ENCODE assay signal across 20 mouse cellular contexts in the genomic region with DNA sequence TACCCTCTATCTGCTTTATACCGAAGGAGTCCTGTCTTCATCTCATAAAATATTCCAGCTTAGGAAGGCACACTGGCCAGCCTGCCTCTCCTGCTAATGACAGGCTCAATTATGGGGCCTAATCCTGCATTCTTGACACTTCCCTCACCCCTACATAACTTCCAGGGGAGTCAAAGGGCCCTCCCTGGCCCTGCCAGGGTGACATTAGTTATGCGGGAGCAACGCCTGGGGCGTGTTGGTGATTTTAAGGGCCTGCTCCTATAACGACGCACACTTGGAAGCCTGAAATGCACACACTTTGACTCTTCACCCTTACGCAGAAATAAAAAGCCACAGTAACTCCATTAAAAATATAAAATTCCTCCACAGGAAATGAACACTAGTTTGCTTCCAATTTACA.
A peak's percentile ranks its signal among the peaks of the same experiment; 100 is the strongest.
DNase-seq lines count a peak whose midpoint lies in the region; ATAC-seq and TF ChIP-seq lines count a peak whose summit lies in the region.
"Had no signal": no experiment of that assay in that cellular context is flagged by ENCODE, and none has a peak within 500 bp of the region (broad histone marks: within the 10 kb centered on the region; RNA-seq: fewer than 3 reads in every experiment).

No protein-coding gene starts in this region.

- 21% methylated on average over 7 of the region's 7 CpGs for WGBS in kidney, embryonic 15.5 days
- WGBS in kidney, adult 2 months = 52% methylated on average over 7 of the region's 7 CpGs
- WGBS in embryonic facial prominence, embryonic 13.5 days = 15% methylated on average over 7 of the region's 7 CpGs
- WGBS in midbrain, embryonic 12.5 days = 19% methylated on average over 7 of the region's 7 CpGs

- no peak overlapping the region for H3K4me2 ChIP-seq in kidney, embryonic 15.5 days
- H3K4me2 ChIP-seq in embryonic facial prominence, embryonic 13.5 days = no peak overlapping the region
- H3K4me2 ChIP-seq in midbrain, embryonic 12.5 days (replicated peaks) = no peak overlapping the region
- H3K4me2 ChIP-seq: liver, embryonic 11.5 days; lung, embryonic 14.5 days had no signal

- H3K9ac ChIP-seq in kidney, embryonic 15.5 days = no peak overlapping the region
- H3K9ac ChIP-seq in embryonic facial prominence, embryonic 13.5 days = no peak overlapping the region
- H3K9ac ChIP-seq in midbrain, embryonic 12.5 days (replicated peaks) = no peak overlapping the region
- H3K9ac ChIP-seq: lung, embryonic 14.5 days had no signal

- H3K27ac ChIP-seq in kidney, embryonic 15.5 days = peak overlapping the region; percentile 32; the same call in 1 of the 2 replicates
- H3K27ac ChIP-seq in kidney, adult 2 months (ENCODE audit: insufficient read depth, low read depth, low read length) = no peak overlapping the region
- H3K27ac ChIP-seq in embryonic facial prominence, embryonic 13.5 days = peak overlapping the region; percentile 28; the same call in 1 of the 2 replicates
- H3K27ac ChIP-seq in midbrain, embryonic 12.5 days (replicated peaks) = peak overlapping the region; percentile 43; the same call in 1 of the 2 replicates
- H3K27ac ChIP-seq: heart, adult 2 months had no signal

- ATAC-seq in kidney, embryonic 15.5 days (replicated peaks; ENCODE audit: low FRiP score) = no peak
- no peak for ATAC-seq in embryonic facial prominence, embryonic 13.5 days (ENCODE audit: insufficient number of reproducible peaks, insufficient read depth, low FRiP score, low TSS enrichment, low read depth)
- 0 out of 2 replicates have a peak, but pooled peaks have one; percentile 17 for ATAC-seq in midbrain, embryonic 12.5 days (ENCODE audit: low FRiP score, low read depth)
- ATAC-seq: CD4-positive, CD25-positive, alpha-beta regulatory T cell, adult 4 months had no signal

- H3K4me3 ChIP-seq in kidney, embryonic 15.5 days (replicated peaks) = no peak overlapping the region
- H3K4me3 ChIP-seq in kidney, adult 2 months (ENCODE audit: insufficient read depth, low read depth, low read length) = no peak overlapping the region
- no peak overlapping the region for H3K4me3 ChIP-seq in embryonic facial prominence, embryonic 13.5 days
- H3K4me3 ChIP-seq in midbrain, embryonic 12.5 days = no peak overlapping the region
- H3K4me3 ChIP-seq: heart, adult 2 months had no signal

- no peaks in the 10 kb centered on the region for H3K27me3 ChIP-seq in kidney, embryonic 15.5 days
- H3K27me3 ChIP-seq in kidney, adult 2 months (replicated peaks; ENCODE audit: control insufficient read depth, insufficient read depth, low read length) = no peaks in the 10 kb centered on the region
- no peaks in the 10 kb centered on the region for H3K27me3 ChIP-seq in embryonic facial prominence, embryonic 13.5 days
- H3K27me3 ChIP-seq in midbrain, embryonic 12.5 days = peaks cover 5% of the 10 kb centered on the region; the same call in 1 of the 2 replicates

- TF ChIP-seq CTCF in kidney, adult 2 months (conservative IDR thresholded peaks at IDR 0.05; ENCODE audit: insufficient read depth, insufficient read length, low read depth, low read length) = no peak

- H3K9me3 ChIP-seq in kidney, embryonic 15.5 days (replicated peaks) = no peaks in the 10 kb centered on the region
- no peaks in the 10 kb centered on the region for H3K9me3 ChIP-seq in embryonic facial prominence, embryonic 13.5 days
- no peaks in the 10 kb centered on the region for H3K9me3 ChIP-seq in midbrain, embryonic 12.5 days

- no peaks in the 10 kb centered on the region for H3K36me3 ChIP-seq in kidney, embryonic 15.5 days
- H3K36me3 ChIP-seq in kidney, adult 2 months (ENCODE audit: control insufficient read depth, insufficient read depth, low read length) = no peaks in the 10 kb centered on the region
- H3K36me3 ChIP-seq in embryonic facial prominence, embryonic 13.5 days = no peaks in the 10 kb centered on the region
- no peaks in the 10 kb centered on the region for H3K36me3 ChIP-seq in midbrain, embryonic 12.5 days
- H3K36me3 ChIP-seq: G1E had no signal

- DNase-seq in embryo, embryonic 10 days (ENCODE audit: low spot score) = peak; percentile 40
- DNase-seq in embryo, embryonic 10.5 days (ENCODE audit: low spot score) = no peak
- no peak for DNase-seq in kidney, adult 2 months
- no peak for DNase-seq in MN1 (ENCODE audit: low spot score)
- no peak for DNase-seq in thymus, postnatal 4 days
- DNase-seq: adrenal gland, adult 2 months; cerebellum, adult 11-12 months; gastrocnemius, postnatal 14 days; heart, adult 2 months; heart, postnatal 10 days; kidney, adult 9 months; lung, embryonic 14.5 days; right cerebral cortex, adult 18-20 months; thymus, postnatal 36 days had no signal

- TF ChIP-seq POLR2A in kidney, adult 2 months (IDR thresholded peaks at IDR 0.05; ENCODE audit: low read depth, low read length) = no peak

- H3K4me1 ChIP-seq in kidney, embryonic 15.5 days = peaks cover 27% of the 10 kb centered on the region
- no peaks in the 10 kb centered on the region for H3K4me1 ChIP-seq in kidney, adult 2 months (ENCODE audit: control insufficient read depth, insufficient read depth, low read length)
- H3K4me1 ChIP-seq in embryonic facial prominence, embryonic 13.5 days = peaks cover 19% of the 10 kb centered on the region
- peaks cover 14% of the 10 kb centered on the region for H3K4me1 ChIP-seq in midbrain, embryonic 12.5 days
